Mouse (Mus musculus) heart, adult 2 months (tissue): ENCODE data around the gene Sobp.

Experiments
- CTCF ChIP-seq: fragments of 200-600 bp; IDR thresholded peaks from 2 replicates; pipeline ENCODE4 v1.8.1; 2022; ENCODE audit warnings: antibody characterized with exemption, mild to moderate bottlenecking, moderate library complexity
- POLR2A ChIP-seq: fragments of 200-500 bp; IDR thresholded peaks from 2 replicates; pipeline ENCODE4 v1.6.1; 2011; ENCODE audit warnings: mild to moderate bottlenecking, low read depth, low read length, control low read depth; ENCODE audit not compliant: insufficient read depth

- TF ChIP-seq POLR2A (no peak), CTCF (no peak)
These were observed 215.6 kb downstream of the Sobp start for GRCm38 (mm10) chr10:42958686-42959085.
